Mouse (Mus musculus) heart, embryonic 14.5 days (tissue): ENCODE data around the gene Trim31. TPM values are rescaled to one million over a fixed set of nuclear protein-coding genes. Genes with fewer than 3 reads are reported as not detected.

Source experiments
- ATAC-seq: fragments of 200-750 bp; cut with Nextera tagmentation; 2 replicates; pipeline ENCODE4 v1.8.0; 2017; ENCODE audit warnings: low read depth, moderate TSS enrichment; ENCODE audit not compliant: insufficient number of reproducible peaks, insufficient read depth, low FRiP score
- H3K27ac ChIP-seq, 2 experiments: fragments of 200-500 bp in 1 of 2; fragments of 300-500 bp in 1 of 2; sonication (generic) in 1 of 2; replicated peaks in 1 of 2; 2 replicates each; pipeline ENCODE4 v1.5.1; 2012 to 2014; ENCODE audit warnings: low read depth in 2 of 2, low read length in 2 of 2, control low read depth in 1 of 2, mild to moderate bottlenecking in 1 of 2, mixed read lengths in 1 of 2; ENCODE audit not compliant: control insufficient read depth in 1 of 2, insufficient read depth in 1 of 2
- H3K27me3 ChIP-seq: fragments of 300-500 bp; sonication (generic); 2 replicates; pipeline ENCODE4 v1.6.1; 2014; ENCODE audit warnings: mild to moderate bottlenecking, low read length, control low read depth; ENCODE audit not compliant: control insufficient read depth, insufficient read depth
- H3K36me3 ChIP-seq: fragments of 300-500 bp; sonication (generic); 2 replicates; pipeline ENCODE4 v1.6.1; 2014; ENCODE audit warnings: mild to moderate bottlenecking, control low read depth, low read length, mixed read lengths; ENCODE audit not compliant: control insufficient read depth, insufficient read depth
- H3K4me1 ChIP-seq, 2 experiments: fragments of 200-500 bp in 1 of 2; fragments of 300-500 bp in 1 of 2; sonication (generic) in 1 of 2; 2 replicates each; pipeline ENCODE4 v1.6.1; 2012 to 2014; ENCODE audit warnings: low read length in 2 of 2, control low read depth in 1 of 2, mixed read lengths in 1 of 2; ENCODE audit not compliant: control insufficient read depth in 2 of 2, insufficient read depth in 2 of 2
- H3K4me2 ChIP-seq: fragments of 300-500 bp; sonication (generic); 2 replicates; pipeline ENCODE4 v1.6.1; 2014; ENCODE audit warnings: mild to moderate bottlenecking, low read length
- H3K4me3 ChIP-seq, 2 experiments: fragments of 200-500 bp in 1 of 2; fragments of 300-500 bp in 1 of 2; sonication (generic) in 1 of 2; 2 replicates each; pipeline ENCODE4 v1.5.1; 2012 to 2014; ENCODE audit warnings: low read length in 2 of 2, mild to moderate bottlenecking in 2 of 2, control low read depth in 1 of 2, low read depth in 1 of 2, moderate library complexity in 1 of 2; ENCODE audit not compliant: control insufficient read depth in 1 of 2, insufficient read depth in 1 of 2
- H3K9ac ChIP-seq: fragments of 300-500 bp; sonication (generic); 2 replicates; pipeline ENCODE4 v1.6.1; 2014; ENCODE audit warnings: mild to moderate bottlenecking, low read length
- H3K9me3 ChIP-seq: fragments of 300-500 bp; sonication (generic); 2 replicates; pipeline ENCODE4 v1.6.1; 2016; ENCODE audit warnings: low read length, control low read depth; ENCODE audit not compliant: control insufficient read depth
- WGBS: fragments of 180-500 bp; shearing (Covaris S2); extraction: QIAGEN DNeasy Blood & Tissue Kit; methylation state at CpG from one replicate; pipeline ENCODE4 v1.1.7; 2014; 5-methylcytosine and 5-hydroxymethylcytosine counted together
- polyA plus RNA-seq: library from polyadenylated mRNA; unstranded; fragments of >200 nt; fragmentation: Nextera tagmentation; extraction: Ambion mirVana; gene quantifications from 2 replicates; pipeline ENCODE4 v1.2.1, GENCODE M21; 2014

Trim31 gene
- polyA plus RNA-seq, 1 experiment from 2014 or later, result not detected

GRCm38 (mm10) chr17:36899376-36899775, 1.5 kb downstream of the Trim31 start:
- Histone ChIP-seq H3K36me3 (no peaks in the 10 kb centered on the region), H3K27me3 (no peaks in the 10 kb centered on the region), H3K4me2 (no peak overlapping the region), H3K27ac (no peak overlapping the region), H3K9ac (no peak overlapping the region), H3K4me3 (no peak overlapping the region), H3K4me1 (no peaks in the 10 kb centered on the region), H3K9me3 (no peaks in the 10 kb centered on the region)
- WGBS, result 52% methylated on average over 4 of the region's 4 CpGs
- no peak for ATAC-seq

- Histone ChIP-seq H3K9me3 (no peaks in the 10 kb centered on the region), H3K27me3 (no peaks in the 10 kb centered on the region), H3K9ac (no peak overlapping the region), H3K4me2 (no peak overlapping the region), H3K4me3 (no peak overlapping the region), H3K4me1 (no peaks in the 10 kb centered on the region), H3K27ac (no peak overlapping the region), H3K36me3 (no peaks in the 10 kb centered on the region)
- WGBS, result 71% methylated on average over 5 of the region's 5 CpGs
- no peak for ATAC-seq
Observed at GRCm38 (mm10) chr17:36900001-36900400, 2.1 kb downstream of the Trim31 start.

GRCm38 (mm10) chr17:36900691-36901090, 2.8 kb downstream of the Trim31 start:
- WGBS, result 19% methylated on average over 1 of the region's 1 CpGs
- Histone ChIP-seq H3K4me1 (no peaks in the 10 kb centered on the region), H3K4me2 (no peak overlapping the region), H3K4me3 (no peak overlapping the region), H3K9me3 (no peaks in the 10 kb centered on the region), H3K9ac (no peak overlapping the region), H3K36me3 (no peaks in the 10 kb centered on the region), H3K27ac (no peak overlapping the region), H3K27me3 (no peaks in the 10 kb centered on the region)
- ATAC-seq, result no peak

- WGBS, result 62% methylated on average over 3 of the region's 3 CpGs
- no peak overlapping the region for H3K9ac ChIP-seq
- H3K4me3 ChIP-seq, result no peak overlapping the region
- H3K4me2 ChIP-seq, result no peak overlapping the region
- no peaks in the 10 kb centered on the region for H3K27me3 ChIP-seq
- no peaks in the 10 kb centered on the region for H3K36me3 ChIP-seq
- no peaks in the 10 kb centered on the region for H3K9me3 ChIP-seq
- no peak for ATAC-seq
- H3K27ac ChIP-seq, result no peak overlapping the region
- H3K4me1 ChIP-seq, result no peaks in the 10 kb centered on the region
Observed at GRCm38 (mm10) chr17:36903651-36904050, 5.7 kb downstream of the Trim31 start.

GRCm38 (mm10) chr17:36908235-36908634, 10.3 kb downstream of the Trim31 start:
- Histone ChIP-seq H3K36me3 (no peaks in the 10 kb centered on the region), H3K4me2 (no peak overlapping the region), H3K4me3 (no peak overlapping the region), H3K27ac (no peak overlapping the region), H3K9ac (no peak overlapping the region), H3K4me1 (no peaks in the 10 kb centered on the region), H3K27me3 (peaks cover 9% of the 10 kb centered on the region; the same call in 1 of the 2 replicates), H3K9me3 (no peaks in the 10 kb centered on the region)
- 26% methylated on average over 1 of the region's 1 CpGs for WGBS
- no peak for ATAC-seq

GRCm38 (mm10) chr17:36909802-36910201, 11.9 kb downstream of the Trim31 start:
- Histone ChIP-seq H3K27me3 (peaks cover 9% of the 10 kb centered on the region; the same call in 1 of the 2 replicates), H3K36me3 (no peaks in the 10 kb centered on the region), H3K4me1 (no peaks in the 10 kb centered on the region), H3K9ac (no peak overlapping the region), H3K4me2 (no peak overlapping the region), H3K9me3 (no peaks in the 10 kb centered on the region), H3K4me3 (no peak overlapping the region), H3K27ac (no peak overlapping the region)
- WGBS, result 33% methylated on average over 4 of the region's 4 CpGs
- no peak for ATAC-seq

- 58% methylated on average over 2 of the region's 2 CpGs for WGBS
- peaks cover 9% of the 10 kb centered on the region; the same call in 1 of the 2 replicates for H3K27me3 ChIP-seq
- H3K4me3 ChIP-seq, result no peak overlapping the region
- H3K4me1 ChIP-seq, result no peaks in the 10 kb centered on the region
- H3K36me3 ChIP-seq, result no peaks in the 10 kb centered on the region
- H3K9ac ChIP-seq, result no peak overlapping the region
- no peaks in the 10 kb centered on the region for H3K9me3 ChIP-seq
- H3K4me2 ChIP-seq, result no peak overlapping the region
- ATAC-seq, result no peak
- H3K27ac ChIP-seq, result no peak overlapping the region
Observed at GRCm38 (mm10) chr17:36912031-36912430, 14.1 kb downstream of the Trim31 start.

GRCm38 (mm10) chr17:36914108-36914507, 16.2 kb downstream of the Trim31 start:
- Histone ChIP-seq H3K9ac (no peak overlapping the region), H3K27ac (no peak overlapping the region), H3K4me2 (no peak overlapping the region), H3K27me3 (peaks cover 9% of the 10 kb centered on the region; the same call in 1 of the 2 replicates), H3K36me3 (no peaks in the 10 kb centered on the region), H3K4me3 (no peak overlapping the region), H3K9me3 (no peaks in the 10 kb centered on the region), H3K4me1 (no peaks in the 10 kb centered on the region)
- ATAC-seq, result no peak
- WGBS, result 19% methylated on average over 2 of the region's 2 CpGs
